Comparison of ENCODE assay signal across 14 mouse cellular contexts in the genomic region with DNA sequence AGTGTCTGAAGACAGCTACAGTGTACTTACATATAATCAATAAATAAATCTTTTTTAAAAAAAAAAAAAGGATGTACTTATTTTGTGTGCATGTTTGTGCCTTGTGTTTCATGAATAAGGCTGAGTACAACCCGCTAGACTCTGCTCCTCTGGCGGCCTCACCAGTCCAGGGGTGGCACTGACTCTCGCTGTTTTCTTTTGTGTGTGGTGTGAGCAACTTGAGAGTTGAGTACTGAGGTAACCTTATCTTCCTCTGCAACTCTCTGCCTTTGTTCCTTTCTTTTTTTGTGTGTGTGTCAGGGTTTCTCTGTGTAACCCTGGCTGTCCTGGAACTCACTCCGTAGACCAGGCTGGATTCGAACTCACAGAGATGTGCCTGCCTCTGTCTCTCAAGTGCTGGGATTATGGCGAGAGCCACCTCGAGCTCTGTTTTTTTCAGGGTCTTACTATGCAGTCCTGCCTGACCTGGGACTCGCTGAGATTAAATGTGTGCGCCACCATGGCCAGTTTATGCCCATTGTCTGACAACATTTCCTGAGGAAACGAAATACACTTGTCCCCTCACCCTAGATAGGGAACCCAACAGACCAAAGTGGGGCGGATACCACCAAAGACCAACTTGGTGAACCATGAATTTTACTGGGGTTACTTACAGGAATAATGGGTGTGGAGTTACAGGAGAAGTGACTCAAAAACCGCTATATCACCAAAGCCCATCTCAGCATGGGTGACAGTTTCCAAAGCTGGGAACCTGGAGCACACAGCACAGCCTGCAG. TPM values are rescaled to one million over a fixed set of nuclear protein-coding genes. Genes with fewer than 3 reads are reported as not detected.
DNase-seq lines count a peak whose midpoint lies in the region; ATAC-seq lines count a peak whose summit lies in the region.
"Had no signal": no experiment of that assay in that cellular context is flagged by ENCODE, and none has a peak within 500 bp of the region (broad histone marks: within the 10 kb centered on the region; RNA-seq: fewer than 3 reads in every experiment).

No protein-coding gene starts in this region.

- H3K4me2 ChIP-seq in limb, embryonic 12.5 days = no peak overlapping the region
- H3K4me2 ChIP-seq: hindbrain, embryonic 15.5 days had no signal

- H3K4me1 ChIP-seq in limb, embryonic 12.5 days (replicated peaks) = peaks cover 16% of the 10 kb centered on the region
- H3K4me1 ChIP-seq in limb, embryonic 10.5 days = peaks cover 14% of the 10 kb centered on the region

- peak overlapping the region; percentile 62; the same call in 1 of the 2 replicates for H3K27ac ChIP-seq in limb, embryonic 12.5 days
- H3K27ac ChIP-seq in limb, embryonic 10.5 days = no peak overlapping the region
- H3K27ac ChIP-seq: hindbrain, embryonic 15.5 days; layer of hippocampus, adult 2 months had no signal

- WGBS in limb, embryonic 12.5 days = 87% methylated on average over 12 of the region's 12 CpGs
- 90% methylated on average over 12 of the region's 12 CpGs for WGBS in limb, embryonic 10.5 days

- H3K4me3 ChIP-seq in limb, embryonic 12.5 days (replicated peaks) = no peak overlapping the region
- H3K4me3 ChIP-seq in limb, embryonic 10.5 days = no peak overlapping the region
- H3K4me3 ChIP-seq: hindbrain, embryonic 15.5 days; layer of hippocampus, adult 2 months had no signal

- intact Hi-C loops in heart, postnatal 25 days (cut with DNase I) = no loop called here

- H3K36me3 ChIP-seq in limb, embryonic 12.5 days = peaks cover 8% of the 10 kb centered on the region
- H3K36me3 ChIP-seq in limb, embryonic 10.5 days = peaks cover 12% of the 10 kb centered on the region
- H3K36me3 ChIP-seq: hindbrain, embryonic 15.5 days had no signal

- peak; percentile 64 for DNase-seq in heart, adult 11 months
- no peak for DNase-seq in heart, postnatal 25 days (ENCODE audit: low spot score)
- no peak for DNase-seq in limb, embryonic 10.5 days (ENCODE audit: low spot score)
- peak; percentile 28 for DNase-seq in thymus, postnatal 14 days
- DNase-seq in thymus, postnatal 0 days (ENCODE audit: low spot score) = no peak
- DNase-seq in naive thymus-derived CD4-positive, alpha-beta T cell, adult 2 months (ENCODE audit: low read depth) = peak; percentile 47
- no peak for DNase-seq in natural killer cell, adult 2 months (ENCODE audit: low spot score in 2 of 2)
- DNase-seq: cerebellum, adult 2 months; gastrocnemius, postnatal 10 days; kidney, adult 9 months had no signal

- ATAC-seq in limb, embryonic 12.5 days (ENCODE audit: insufficient number of reproducible peaks, insufficient read depth, low FRiP score, low TSS enrichment, low read depth) = no peak
- ATAC-seq: forebrain, embryonic 14.5 days had no signal

- H3K27me3 ChIP-seq in limb, embryonic 12.5 days = no peaks in the 10 kb centered on the region
- H3K27me3 ChIP-seq in limb, embryonic 10.5 days (ENCODE audit: low read depth, poor library complexity, severe bottlenecking) = no peaks in the 10 kb centered on the region
- H3K27me3 ChIP-seq: hindbrain, embryonic 15.5 days had no signal

- H3K9ac ChIP-seq in limb, embryonic 12.5 days (replicated peaks) = no peak overlapping the region
- H3K9ac ChIP-seq: hindbrain, embryonic 15.5 days had no signal

- no peaks in the 10 kb centered on the region for H3K9me3 ChIP-seq in limb, embryonic 12.5 days
- H3K9me3 ChIP-seq in limb, embryonic 10.5 days (replicated peaks) = no peaks in the 10 kb centered on the region
- H3K9me3 ChIP-seq: hindbrain, embryonic 15.5 days had no signal

RNA-seq across cellular contexts. Expression of gene Slc44a2, which starts 11.1 kb away (rescaled TPM):
- 100 to 1,000 TPM in 1 of 2 experiments, 10 to 100 TPM in 1; 99.2 to 113 TPM for total RNA-seq in heart, postnatal 25 days (2021)
- 103 and 110 TPM in 2 replicates for polyA plus RNA-seq in limb, embryonic 12.5 days (2016; fragmentation: Nextera tagmentation; extraction: Ambion mirVana)
- polyA plus RNA-seq in limb, embryonic 10.5 days (2016; fragmentation: Nextera tagmentation; extraction: Ambion mirVana) = 68.5 and 81.1 TPM in 2 replicates
- polyA plus RNA-seq in thymus, postnatal 0 days (2015; fragmentation: Nextera tagmentation; extraction: Ambion mirVana) = 161 and 167 TPM in 2 replicates

RNA-seq across cellular contexts. Expression of gene Ap1m2, which starts 19.4 kb away (rescaled TPM):
- not detected for total RNA-seq in heart, postnatal 25 days (2021)
- 9.0 and 9.5 TPM in 2 replicates for polyA plus RNA-seq in limb, embryonic 12.5 days (2016; fragmentation: Nextera tagmentation; extraction: Ambion mirVana)
- 7.8 and 8.6 TPM in 2 replicates for polyA plus RNA-seq in limb, embryonic 10.5 days (2016; fragmentation: Nextera tagmentation; extraction: Ambion mirVana)
- polyA plus RNA-seq in thymus, postnatal 0 days (2015; fragmentation: Nextera tagmentation; extraction: Ambion mirVana) = 20.2 and 21.0 TPM in 2 replicates
- total RNA-seq: gastrocnemius, postnatal 10 days had no signal

RNA-seq across cellular contexts. Expression of gene Ilf3, which starts 36.1 kb away (rescaled TPM):
- total RNA-seq in heart, postnatal 25 days (2021) = 10 to 100 TPM; 25.9 to 29.6 TPM
- polyA plus RNA-seq in limb, embryonic 12.5 days (2016; fragmentation: Nextera tagmentation; extraction: Ambion mirVana) = 312 and 313 TPM in 2 replicates
- 320 and 362 TPM in 2 replicates for polyA plus RNA-seq in limb, embryonic 10.5 days (2016; fragmentation: Nextera tagmentation; extraction: Ambion mirVana)
- 138 TPM in 2 replicates for polyA plus RNA-seq in thymus, postnatal 0 days (2015; fragmentation: Nextera tagmentation; extraction: Ambion mirVana)

RNA-seq across cellular contexts. Expression of gene Cdkn2d, which starts 40.3 kb away (rescaled TPM):
- 10 to 100 TPM; 15.1 to 16.8 TPM for total RNA-seq in heart, postnatal 25 days (2021)
- 46.1 and 46.9 TPM in 2 replicates for polyA plus RNA-seq in limb, embryonic 12.5 days (2016; fragmentation: Nextera tagmentation; extraction: Ambion mirVana)
- 32.7 and 38.0 TPM in 2 replicates for polyA plus RNA-seq in limb, embryonic 10.5 days (2016; fragmentation: Nextera tagmentation; extraction: Ambion mirVana)
- polyA plus RNA-seq in thymus, postnatal 0 days (2015; fragmentation: Nextera tagmentation; extraction: Ambion mirVana) = 216 and 234 TPM in 2 replicates

RNA-seq across cellular contexts. Expression of gene Kri1, which starts 43.8 kb away (rescaled TPM):
- 10 to 100 TPM; 15.9 to 17.4 TPM for total RNA-seq in heart, postnatal 25 days (2021)
- 18.1 and 22.2 TPM in 2 replicates for polyA plus RNA-seq in limb, embryonic 12.5 days (2016; fragmentation: Nextera tagmentation; extraction: Ambion mirVana)
- polyA plus RNA-seq in limb, embryonic 10.5 days (2016; fragmentation: Nextera tagmentation; extraction: Ambion mirVana) = 18.9 and 19.1 TPM in 2 replicates
- 17.9 and 25.1 TPM in 2 replicates for polyA plus RNA-seq in thymus, postnatal 0 days (2015; fragmentation: Nextera tagmentation; extraction: Ambion mirVana)

Comparison
In these comparisons a context has a peak if more than half of its experiments do, and no peak if none do; other contexts are left out.
1. DNase-seq: peak in heart, adult 11 months (single experiment), thymus, postnatal 14 days (single experiment) and naive thymus-derived CD4-positive, alpha-beta T cell, adult 2 months (single experiment); none in heart, postnatal 25 days (single experiment), limb, embryonic 10.5 days (single experiment), thymus, postnatal 0 days (single experiment) and natural killer cell, adult 2 months (0 of 2).